Mouse (Mus musculus) T-cell, adult 2 months (primary cell): ENCODE measurements around the gene Pakap.

ENCODE experiments used
- DNase-seq: peaks from one replicate; pipeline ENCODE4 v3.0.0; 2022; ENCODE audit warnings: low spot score

The Pakap gene

GRCm38 (mm10) chr4:57842472-57843305, 274.7 kb downstream of the Pakap start:
- no peak for DNase-seq

- DNase-seq, result no peak
Measured at GRCm38 (mm10) chr4:57845031-57845431, 277.1 kb downstream of the Pakap start.

GRCm38 (mm10) chr4:57845541-57846210, 277.7 kb downstream of the Pakap start:
- no peak for DNase-seq

GRCm38 (mm10) chr4:57846381-57846990, 278.5 kb downstream of the Pakap start:
- DNase-seq, result no peak

GRCm38 (mm10) chr4:57846991-57847422, 279.0 kb downstream of the Pakap start:
- no peak for DNase-seq

GRCm38 (mm10) chr4:57847676-57848075, 279.7 kb downstream of the Pakap start:
- DNase-seq, result no peak

GRCm38 (mm10) chr4:57849465-57849864, 281.5 kb downstream of the Pakap start:
- DNase-seq, result no peak

GRCm38 (mm10) chr4:57851731-57852130, 283.8 kb downstream of the Pakap start:
- DNase-seq, result no peak

- no peak for DNase-seq
Measured at GRCm38 (mm10) chr4:57852461-57853040, 284.6 kb downstream of the Pakap start.

GRCm38 (mm10) chr4:57854181-57854580, 286.2 kb downstream of the Pakap start:
- DNase-seq, result no peak

GRCm38 (mm10) chr4:57855281-57855941, 287.4 kb downstream of the Pakap start:
- DNase-seq, result no peak

GRCm38 (mm10) chr4:57856673-57857072, 288.7 kb downstream of the Pakap start:
- no peak for DNase-seq

- DNase-seq, result no peak
Measured at GRCm38 (mm10) chr4:57860204-57860611, 292.2 kb downstream of the Pakap start.

GRCm38 (mm10) chr4:57861166-57861565, 293.2 kb downstream of the Pakap start:
- DNase-seq, result no peak

GRCm38 (mm10) chr4:57861856-57862255, 293.9 kb downstream of the Pakap start:
- DNase-seq, result no peak

GRCm38 (mm10) chr4:57862269-57862986, 294.4 kb downstream of the Pakap start:
- DNase-seq, result no peak

GRCm38 (mm10) chr4:57866088-57866487, 298.1 kb downstream of the Pakap start:
- DNase-seq, result no peak

- no peak for DNase-seq
Measured at GRCm38 (mm10) chr4:57866990-57867389, 299.0 kb downstream of the Pakap start.

- DNase-seq, result peak; percentile 58
Measured at GRCm38 (mm10) chr4:57867454-57867853, 299.5 kb downstream of the Pakap start.

GRCm38 (mm10) chr4:57879137-57879536, 311.2 kb downstream of the Pakap start:
- DNase-seq, result no peak

- DNase-seq, result peak; percentile 71
Measured at GRCm38 (mm10) chr4:57879804-57880357, 311.9 kb downstream of the Pakap start.
